Mouse (Mus musculus) left cerebral cortex, adult 2 months (tissue): ENCODE measurements around the gene Tenm2. TPM values are rescaled to one million over a fixed set of nuclear protein-coding genes. Genes with fewer than 3 reads are reported as not detected.

ENCODE experiments used
- DNase-seq, 2 experiments: peaks; one replicate each; pipeline ENCODE4 v3.0.0; 2021 to 2022; ENCODE audit warnings: low spot score in 2 of 2, mixed read lengths in 1 of 2; ENCODE audit errors: extremely low spot score in 1 of 2
- H3K27ac ChIP-seq: fragments of 200-600 bp; 2 replicates; pipeline ENCODE4 v1.8.1; 2022
- H3K4me3 ChIP-seq: fragments of 200-600 bp; 2 replicates; pipeline ENCODE4 v1.8.1; 2022
- CTCF ChIP-seq: fragments of 200-600 bp; IDR thresholded peaks from 2 replicates; pipeline ENCODE4 v1.8.1; 2022; ENCODE audit warnings: antibody characterized with exemption, mild to moderate bottlenecking, moderate library complexity
- intact Hi-C: fragments of 180-260 bp; cut with DNase I; formaldehyde crosslinking; loops from one replicate; pipeline ENCODE4 v1.15.1; 2025
- total RNA-seq, 2 experiments: library from RNA; stranded (reverse); gene quantifications; 2 replicates each; pipeline ENCODE4 v1.2.3; 2021

The Tenm2 gene
- total RNA-seq, 2 experiments from 2014 or later: 98.0 to 98.5 TPM

- intact Hi-C loops: no loop called here
- Histone ChIP-seq H3K27ac (no peak overlapping the region), H3K4me3 (no peak overlapping the region)
- DNase-seq: no peak
- TF ChIP-seq CTCF: no peak
Measured at GRCm38 (mm10) chr11:36443821-36444220, 791.9 kb downstream of the Tenm2 start.

GRCm38 (mm10) chr11:36441801-36442200 lies 794.0 kb downstream of the Tenm2 start:
- DNase-seq: no peak
- H3K27ac ChIP-seq: no peak overlapping the region
- no peak overlapping the region for H3K4me3 ChIP-seq
- intact Hi-C loops: no loop called here
- no peak for TF ChIP-seq CTCF

GRCm38 (mm10) chr11:36436251-36436650 lies 799.5 kb downstream of the Tenm2 start:
- intact Hi-C loops: no loop called here
- no peak for DNase-seq
- no peak for TF ChIP-seq CTCF
- H3K27ac ChIP-seq: no peak overlapping the region
- no peak overlapping the region for H3K4me3 ChIP-seq

GRCm38 (mm10) chr11:36428947-36429346 lies 806.8 kb downstream of the Tenm2 start:
- no peak overlapping the region for H3K4me3 ChIP-seq
- intact Hi-C loops: no loop called here
- no peak for TF ChIP-seq CTCF
- no peak overlapping the region for H3K27ac ChIP-seq
- no peak for DNase-seq

GRCm38 (mm10) chr11:36424959-36425358 lies 810.8 kb downstream of the Tenm2 start:
- Histone ChIP-seq H3K27ac (no peak overlapping the region), H3K4me3 (no peak overlapping the region)
- TF ChIP-seq CTCF: no peak
- intact Hi-C loops: no loop called here
- no peak for DNase-seq

GRCm38 (mm10) chr11:36420047-36420446 lies 815.7 kb downstream of the Tenm2 start:
- no peak for DNase-seq
- Histone ChIP-seq H3K4me3 (no peak overlapping the region), H3K27ac (no peak overlapping the region)
- no peak for TF ChIP-seq CTCF
- intact Hi-C loops: no loop called here

- no peak overlapping the region for H3K27ac ChIP-seq
- intact Hi-C loops: no loop called here
- no peak for DNase-seq
- no peak overlapping the region for H3K4me3 ChIP-seq
- TF ChIP-seq CTCF: no peak
Measured at GRCm38 (mm10) chr11:36415244-36415643, 820.5 kb downstream of the Tenm2 start.

GRCm38 (mm10) chr11:36410881-36411280 lies 824.9 kb downstream of the Tenm2 start:
- intact Hi-C loops: no loop called here
- no peak for DNase-seq
- TF ChIP-seq CTCF: no peak
- no peak overlapping the region for H3K4me3 ChIP-seq
- H3K27ac ChIP-seq: no peak overlapping the region

- Histone ChIP-seq H3K4me3 (no peak overlapping the region), H3K27ac (no peak overlapping the region)
- intact Hi-C loops: no loop called here
- no peak for TF ChIP-seq CTCF
- no peak for DNase-seq
Measured at GRCm38 (mm10) chr11:36395803-36396710, 839.7 kb downstream of the Tenm2 start.

GRCm38 (mm10) chr11:36384696-36385095 lies 851.1 kb downstream of the Tenm2 start:
- Histone ChIP-seq H3K4me3 (no peak overlapping the region), H3K27ac (no peak overlapping the region)
- TF ChIP-seq CTCF: no peak
- intact Hi-C loops: no loop called here
- no peak for DNase-seq

- no peak for TF ChIP-seq CTCF
- no peak for DNase-seq
- Histone ChIP-seq H3K4me3 (no peak overlapping the region), H3K27ac (no peak overlapping the region)
- intact Hi-C loops: no loop called here
Measured at GRCm38 (mm10) chr11:36371814-36372213, 864.0 kb downstream of the Tenm2 start.

GRCm38 (mm10) chr11:36365067-36365466 lies 870.7 kb downstream of the Tenm2 start:
- no peak for DNase-seq
- Histone ChIP-seq H3K4me3 (no peak overlapping the region), H3K27ac (no peak overlapping the region)
- intact Hi-C loops: no loop called here
- no peak for TF ChIP-seq CTCF

- intact Hi-C loops: no loop called here
- no peak for DNase-seq
- no peak for TF ChIP-seq CTCF
- no peak overlapping the region for H3K4me3 ChIP-seq
- no peak overlapping the region for H3K27ac ChIP-seq
Measured at GRCm38 (mm10) chr11:36364441-36364840, 871.3 kb downstream of the Tenm2 start.
